Mouse (Mus musculus) ES-E14 (cell line): ENCODE results near the gene Podn. TPM values are rescaled to one million over a fixed set of nuclear protein-coding genes. Genes with fewer than 3 reads are reported as not detected.

Source experiments
- DNase-seq: peaks from one replicate; pipeline ENCODE4 v3.0.0-alpha.2; 2013; ENCODE audit warnings: low read depth, low spot score
- H3K27ac ChIP-seq: 2 replicates; pipeline ENCODE4 v1.5.1; 2012; ENCODE audit warnings: low read depth, mild to moderate bottlenecking, low read length, moderate library complexity, mixed read lengths; ENCODE audit not compliant: poor library complexity, insufficient read depth, severe bottlenecking
- H3K36me3 ChIP-seq: 2 replicates; pipeline ENCODE4 v1.6.1; 2012; ENCODE audit warnings: mild to moderate bottlenecking, low read length, moderate library complexity, mixed read lengths; ENCODE audit not compliant: control insufficient read depth, poor library complexity, insufficient read depth, severe bottlenecking
- H3K4me1 ChIP-seq, 2 experiments: fragments of 150-350 bp in 1 of 2; sonication (generic) in 1 of 2; 2 replicates each; pipeline ENCODE4 v1.6.1; 2012; ENCODE audit warnings: low read length in 2 of 2, mild to moderate bottlenecking in 1 of 2, mixed read lengths in 1 of 2; ENCODE audit not compliant: control insufficient read depth in 2 of 2, insufficient read depth in 2 of 2, poor library complexity in 1 of 2
- H3K4me3 ChIP-seq, 2 experiments: fragments of 150-350 bp in 1 of 2; sonication (generic) in 1 of 2; 2 replicates each; pipeline ENCODE4 v1.5.1; 2012; ENCODE audit warnings: low read length in 2 of 2, low read depth in 1 of 2, mild to moderate bottlenecking in 1 of 2, mixed read lengths in 1 of 2; ENCODE audit not compliant: insufficient read depth in 1 of 2, poor library complexity in 1 of 2, severe bottlenecking in 1 of 2
- H3K9ac ChIP-seq: 2 replicates; pipeline ENCODE4 v1.6.1; 2012; ENCODE audit warnings: low read depth, mild to moderate bottlenecking, low read length, mixed read lengths; ENCODE audit not compliant: poor library complexity, insufficient read depth, severe bottlenecking
- H3K9me3 ChIP-seq: fragments of 150-350 bp; sonication (generic); 2 replicates; pipeline ENCODE4 v1.6.1; 2012; ENCODE audit warnings: low read depth, mild to moderate bottlenecking, low read length; ENCODE audit not compliant: control insufficient read depth, insufficient read depth
- CHD2 ChIP-seq: IDR thresholded peaks from 2 replicates; pipeline ENCODE4 v1.6.1; 2014; ENCODE audit warnings: mild to moderate bottlenecking, low read depth, low read length, inconsistent platforms
- HCFC1 ChIP-seq: IDR thresholded peaks from 2 replicates; pipeline ENCODE4 v1.6.1; 2012; ENCODE audit warnings: low read length, inconsistent platforms, borderline replicate concordance; ENCODE audit not compliant: insufficient read depth
- MAFK ChIP-seq: IDR thresholded peaks from 2 replicates; pipeline ENCODE4 v1.6.1; 2014; ENCODE audit warnings: mild to moderate bottlenecking, low read depth, low read length, inconsistent platforms; ENCODE audit not compliant: insufficient read depth
- ZC3H11A ChIP-seq: IDR thresholded peaks from 2 replicates; pipeline ENCODE4 v1.6.1; 2012; ENCODE audit warnings: low read depth, mild to moderate bottlenecking, inconsistent platforms, low read length, borderline replicate concordance
- ZNF384 ChIP-seq: IDR thresholded peaks from 2 replicates; pipeline ENCODE4 v1.6.1; 2012; ENCODE audit warnings: low read depth, low read length, inconsistent platforms
- in situ Hi-C, 2 experiments: fragments of 600-800 bp; cut with MboI; formaldehyde crosslinking; loops; one replicate each; pipeline ENCODE4 v1.15.1; 2025; ENCODE audit warnings: low sequenced_read_pairs in 2 of 2, inconsistent platforms in 1 of 2; ENCODE audit not compliant: unreplicated experiment in 2 of 2
- total RNA-seq: library from RNA; depleted of rRNA; stranded (reverse); fragments of 300-350 nt; gene quantifications from 2 replicates; pipeline ENCODE4 v1.2.3, GENCODE M21; 2012

Gene Podn
- total RNA-seq, 1 experiment: 1.0 TPM

- no peaks in the 10 kb centered on the region for H3K9me3 ChIP-seq
- in situ Hi-C loops: no loop called here
- no peak overlapping the region for H3K27ac ChIP-seq
- no peak for DNase-seq
- TF ChIP-seq HCFC1 (no peak), ZNF384 (no peak), ZC3H11A (no peak), CHD2 (no peak), MAFK (no peak)
- no peak overlapping the region for H3K4me3 ChIP-seq
- no peak overlapping the region for H3K9ac ChIP-seq
- peaks cover 0 to 7% of the 10 kb centered on the region in 2 experiments; a peak in 1 of 4 replicates for H3K4me1 ChIP-seq
- no peaks in the 10 kb centered on the region for H3K36me3 ChIP-seq
Measured at GRCm38 (mm10) chr4:107988931-107989330, 107.3 kb downstream of the Podn start.

GRCm38 (mm10) chr4:107986386-107987168, 109.7 kb downstream of the Podn start:
- Histone ChIP-seq H3K9ac (no peak overlapping the region), H3K4me1 (0 out of 4 replicates have a peak, but pooled peaks cover 0 to under 1% of the 10 kb centered on the region in 2 experiments), H3K4me3 (no peak overlapping the region), H3K27ac (no peak overlapping the region), H3K9me3 (no peaks in the 10 kb centered on the region), H3K36me3 (no peaks in the 10 kb centered on the region)
- in situ Hi-C loops: no loop called here
- TF ChIP-seq HCFC1 (no peak), ZC3H11A (no peak), ZNF384 (no peak), MAFK (no peak), CHD2 (no peak)
- no peak for DNase-seq

DNA sequence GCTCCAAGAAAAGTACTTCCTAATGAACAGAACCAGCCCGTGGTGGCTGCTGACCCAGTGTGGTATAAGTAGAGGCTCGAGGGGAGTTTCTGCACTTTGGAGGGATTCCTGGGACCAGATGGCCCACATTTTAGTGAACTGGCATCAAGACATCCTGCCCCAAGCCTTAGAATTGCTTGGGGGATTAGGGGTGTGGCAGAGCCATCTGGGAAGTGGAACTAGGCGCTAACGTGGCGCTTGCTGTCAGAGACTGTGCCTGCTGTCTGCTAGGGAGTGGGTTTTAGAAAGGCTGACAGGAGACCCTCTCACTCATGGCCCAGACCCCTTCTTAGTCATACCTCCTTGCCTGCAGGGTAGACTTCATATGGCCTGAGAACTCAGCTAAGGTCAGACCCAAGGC, 110.4 kb downstream of the Podn start:
- Histone ChIP-seq H3K27ac (no peak overlapping the region), H3K9ac (no peak overlapping the region), H3K36me3 (no peaks in the 10 kb centered on the region), H3K4me1 (no peaks in the 10 kb centered on the region), H3K4me3 (no peak overlapping the region), H3K9me3 (no peaks in the 10 kb centered on the region)
- no peak for TF ChIP-seq HCFC1
- TF ChIP-seq MAFK: no peak
- no peak for TF ChIP-seq ZNF384
- no peak for TF ChIP-seq CHD2
- TF ChIP-seq ZC3H11A: no peak
- in situ Hi-C loops: no loop called here
- no peak for DNase-seq

DNA sequence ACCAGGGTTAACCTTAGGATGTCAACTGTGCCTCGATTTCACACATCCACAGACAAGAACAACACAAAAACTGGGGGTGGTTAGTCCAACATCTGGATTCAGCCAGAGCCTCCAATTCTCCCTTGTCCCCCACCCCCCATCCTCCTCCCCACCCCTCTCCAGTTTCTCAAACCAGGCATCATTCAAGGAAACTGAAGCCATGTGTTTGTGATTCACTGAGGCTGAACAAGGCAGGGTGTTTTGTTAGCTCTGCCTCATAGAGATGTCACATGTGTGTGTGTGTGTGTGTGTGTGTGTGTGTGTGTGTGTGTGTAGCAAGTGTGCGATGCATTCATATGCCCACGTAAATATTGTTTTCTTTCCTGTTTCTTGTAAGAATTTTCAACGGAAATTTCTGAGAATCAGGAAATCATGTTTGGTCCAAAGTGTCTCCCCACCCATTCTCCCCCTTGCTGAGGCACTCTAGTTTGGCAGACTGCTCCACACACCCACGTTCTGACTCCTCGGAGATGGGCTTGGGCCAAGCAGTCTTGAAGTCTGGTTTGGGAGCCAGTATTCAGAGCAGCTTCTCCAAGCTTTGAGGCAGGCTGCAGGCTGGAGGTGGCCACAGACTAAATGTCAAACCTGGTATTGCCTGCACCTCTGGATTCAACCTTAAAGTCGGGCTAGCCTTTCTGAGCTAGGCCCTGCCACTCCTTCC, 111.8 kb downstream of the Podn start:
- Histone ChIP-seq H3K36me3 (no peaks in the 10 kb centered on the region), H3K9ac (no peak overlapping the region), H3K4me1 (no peaks in the 10 kb centered on the region), H3K9me3 (no peaks in the 10 kb centered on the region), H3K4me3 (no peak overlapping the region), H3K27ac (no peak overlapping the region)
- TF ChIP-seq ZNF384: no peak
- in situ Hi-C loops: no loop called here
- DNase-seq: no peak
